Mouse (Mus musculus): ENCODE results near the gene Cdc5l.

Gene Cdc5l

DNA sequence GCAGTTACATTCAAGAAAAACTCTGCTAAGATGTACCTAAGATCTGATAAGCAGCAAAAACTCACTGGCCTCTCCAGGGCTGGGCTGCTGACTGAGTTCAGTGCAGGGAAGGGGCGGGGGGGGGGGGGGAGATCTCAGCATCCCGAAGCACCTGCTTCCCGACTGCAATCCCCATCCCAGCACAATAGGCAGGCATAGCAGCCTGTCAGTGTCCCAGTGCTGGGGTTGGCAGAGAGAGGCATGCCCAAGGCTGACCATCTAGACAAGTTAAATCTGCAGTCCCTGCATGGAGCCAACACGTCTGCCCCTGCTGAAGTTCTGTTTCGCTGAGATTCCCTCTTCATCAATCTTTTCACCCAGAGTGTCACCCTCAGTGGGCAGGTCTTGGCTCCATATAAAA lies 63.0 kb downstream of the Cdc5l start:
- DNase-seq (ENCODE audit: low read depth, low spot score) = no peak

DNA sequence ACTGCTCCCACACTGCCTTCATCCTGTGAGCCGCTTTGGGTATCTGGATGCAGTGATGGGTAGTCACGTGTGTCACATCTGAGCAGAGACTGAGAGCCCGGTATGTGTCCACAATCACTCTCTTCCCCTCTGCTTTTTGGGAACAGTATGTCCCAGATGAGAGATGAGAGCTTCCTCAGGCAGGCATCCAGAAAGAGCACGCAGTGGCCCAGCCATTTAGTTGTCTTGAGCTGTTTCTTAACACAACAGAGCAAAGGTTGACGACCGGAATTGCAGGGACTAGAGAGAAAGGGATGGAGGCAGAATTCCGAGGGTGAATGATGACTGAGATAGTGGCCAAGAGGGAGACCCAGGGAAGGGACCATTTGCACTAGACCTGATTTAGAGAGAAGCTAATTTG lies 68.7 kb downstream of the Cdc5l start:
- no peak for DNase-seq (ENCODE audit: low read depth, low spot score)

DNA sequence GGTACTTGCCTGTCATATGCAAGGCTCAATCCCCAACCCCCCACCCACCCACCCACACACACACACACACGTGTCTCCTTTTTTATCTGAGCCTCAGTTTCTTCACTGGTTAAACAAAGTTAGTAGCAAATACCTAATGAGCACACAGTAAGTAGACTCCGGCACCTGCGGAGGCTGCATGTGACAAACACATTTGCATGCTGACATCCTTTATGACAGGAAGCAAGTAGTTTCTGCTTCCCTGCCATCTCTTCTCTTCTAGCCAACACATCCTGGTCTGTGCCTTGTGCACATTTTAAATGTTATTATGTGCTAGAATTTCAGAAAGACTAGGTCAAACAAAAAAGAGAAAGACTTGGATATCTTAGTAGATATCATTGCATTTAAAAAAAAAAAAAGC lies 72.6 kb downstream of the Cdc5l start:
- no peak for DNase-seq (ENCODE audit: low read depth, low spot score)

DNA sequence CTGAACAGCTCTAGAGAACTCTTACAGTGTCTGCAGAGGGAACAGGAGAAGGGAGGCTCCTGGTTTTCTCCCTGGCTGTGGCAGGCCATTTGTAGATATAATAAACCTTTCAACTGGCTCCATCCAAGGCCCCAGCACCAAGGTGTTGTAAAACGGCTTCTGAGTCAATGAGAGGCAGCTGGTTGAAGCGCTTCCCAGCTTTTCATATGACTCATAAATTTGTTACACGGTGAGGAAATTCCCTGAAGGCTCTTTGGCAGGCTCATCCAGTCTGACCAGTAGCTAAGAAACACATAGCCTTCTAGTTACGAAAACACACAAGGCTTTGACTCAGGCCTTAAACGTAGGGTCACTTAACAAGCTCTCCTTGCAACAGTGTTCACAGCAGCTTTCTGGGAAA lies 74.1 kb downstream of the Cdc5l start:
- no peak for DNase-seq (ENCODE audit: low read depth, low spot score)

DNA sequence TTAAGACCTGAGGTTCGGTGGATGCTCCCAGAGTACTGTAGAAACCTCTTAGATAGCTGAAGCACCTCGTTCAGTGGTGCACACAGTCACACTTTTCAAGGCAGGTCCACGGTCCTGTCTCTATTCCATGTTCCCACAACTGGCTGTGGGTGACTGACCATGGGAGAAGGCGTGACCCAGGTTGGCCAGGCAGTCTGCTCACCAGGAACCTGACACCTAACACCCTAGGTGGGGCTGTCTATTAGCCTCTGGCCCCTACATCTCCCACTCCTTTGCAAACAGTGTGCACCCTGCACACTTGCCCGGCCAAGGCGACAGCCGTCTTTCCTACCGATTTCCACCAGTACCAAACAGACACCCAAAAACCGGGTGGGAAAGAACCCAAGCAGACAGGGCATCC lies 77.1 kb downstream of the Cdc5l start:
- no peak for DNase-seq (ENCODE audit: low read depth, low spot score)

DNA sequence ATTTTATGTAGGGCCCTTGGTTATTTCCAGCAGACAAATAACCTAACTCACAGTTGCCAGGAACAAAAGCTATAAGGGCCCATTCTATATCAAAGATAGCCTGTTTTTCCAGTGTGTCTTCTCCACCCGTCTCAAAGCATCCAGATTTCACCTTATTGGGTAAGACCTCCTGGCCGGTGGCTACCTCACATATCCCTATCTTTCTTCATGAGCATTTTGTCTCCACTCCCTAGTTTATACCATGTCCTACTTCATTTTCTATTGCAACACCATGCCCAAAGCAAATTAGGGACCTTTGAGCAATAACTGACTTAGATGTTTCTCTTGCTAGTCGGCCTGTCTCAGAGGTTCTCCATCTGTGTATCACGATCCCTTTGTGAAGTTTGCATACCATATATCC lies 85.6 kb downstream of the Cdc5l start:
- DNase-seq (ENCODE audit: low read depth, low spot score) = no peak
